Mouse (Mus musculus): ENCODE results near the gene Crlf1. TPM values are rescaled to one million over a fixed set of nuclear protein-coding genes. Genes with fewer than 3 reads are reported as not detected.

Gene Crlf1
- polyA plus RNA-seq, 1 experiment from 2014 or later, result 2.4 TPM

- no peaks in the 10 kb centered on the region for H3K9me3 ChIP-seq (ENCODE audit: control insufficient read depth, low read length)
- peaks cover 12% of the 10 kb centered on the region; the same call in 1 of the 2 replicates for H3K36me3 ChIP-seq (ENCODE audit: control insufficient read depth, insufficient read depth, low read length)
- DNase-seq (ENCODE audit: low spot score), result no peak
- no peak overlapping the region for H3K27ac ChIP-seq (ENCODE audit: low read depth, low read length)
- 0 out of 2 replicates have a peak overlapping the region, but pooled peaks have one; percentile 2 for H3K9ac ChIP-seq (ENCODE audit: low read depth, low read length)
- H3K4me1 ChIP-seq (replicated peaks; ENCODE audit: control insufficient read depth, insufficient read depth, low read length), result peaks cover 5% of the 10 kb centered on the region; the same call in 1 of the 2 replicates
- 96% methylated on average over 3 of the region's 3 CpGs for WGBS
- no peak for ATAC-seq (ENCODE audit: low FRiP score)
- peak overlapping the region; percentile 10; the same call in 1 of the 2 replicates for H3K4me3 ChIP-seq (ENCODE audit: low read depth, low read length)
- H3K27me3 ChIP-seq (ENCODE audit: control insufficient read depth, insufficient read depth, low read length), result no peaks in the 10 kb centered on the region
- H3K4me2 ChIP-seq (replicated peaks; ENCODE audit: low read depth, low read length), result no peak overlapping the region
Observed at GRCm38 (mm10) chr8:70529741-70530161, 36.8 kb downstream of the Crlf1 start.

- 87% methylated on average over 2 of the region's 2 CpGs for WGBS
- H3K36me3 ChIP-seq (ENCODE audit: control insufficient read depth, insufficient read depth, low read length), result peaks cover 12% of the 10 kb centered on the region; the same call in 1 of the 2 replicates
Observed at GRCm38 (mm10) chr8:70530314-70530713, 37.4 kb downstream of the Crlf1 start.

GRCm38 (mm10) chr8:70534281-70534680 lies 41.3 kb downstream of the Crlf1 start:
- Histone ChIP-seq H3K4me2 (replicated peaks; ENCODE audit: low read depth, low read length) (no peak overlapping the region), H3K27ac (ENCODE audit: low read depth, low read length) (no peak overlapping the region), H3K9ac (ENCODE audit: low read depth, low read length) (no peak overlapping the region), H3K9me3 (ENCODE audit: control insufficient read depth, low read length) (no peaks in the 10 kb centered on the region), H3K4me1 (replicated peaks; ENCODE audit: control insufficient read depth, insufficient read depth, low read length) (no peaks in the 10 kb centered on the region), H3K27me3 (ENCODE audit: control insufficient read depth, insufficient read depth, low read length) (no peaks in the 10 kb centered on the region), H3K4me3 (ENCODE audit: low read depth, low read length) (no peak overlapping the region), H3K36me3 (ENCODE audit: control insufficient read depth, insufficient read depth, low read length) (peaks cover 12% of the 10 kb centered on the region; the same call in 1 of the 2 replicates)
- ATAC-seq (ENCODE audit: low FRiP score) (no peak), DNase-seq (ENCODE audit: low spot score) (no peak)
- 95% methylated on average over 12 of the region's 12 CpGs for WGBS

More at GRCm38 (mm10) chr8:70530314-70530713, 37.4 kb downstream of the Crlf1 start:
- H3K4me1 ChIP-seq (replicated peaks; ENCODE audit: control insufficient read depth, insufficient read depth, low read length), result peaks cover 5% of the 10 kb centered on the region; the same call in 1 of the 2 replicates
- H3K4me3 ChIP-seq (ENCODE audit: low read depth, low read length), result no peak overlapping the region
- H3K27ac ChIP-seq (ENCODE audit: low read depth, low read length), result no peak overlapping the region
- no peaks in the 10 kb centered on the region for H3K9me3 ChIP-seq (ENCODE audit: control insufficient read depth, low read length)
- no peak overlapping the region for H3K4me2 ChIP-seq (replicated peaks; ENCODE audit: low read depth, low read length)
- no peak overlapping the region for H3K9ac ChIP-seq (ENCODE audit: low read depth, low read length)
- H3K27me3 ChIP-seq (ENCODE audit: control insufficient read depth, insufficient read depth, low read length), result no peaks in the 10 kb centered on the region
- DNase-seq (ENCODE audit: low spot score) (no peak), ATAC-seq (ENCODE audit: low FRiP score) (no peak)

- H3K36me3 ChIP-seq (ENCODE audit: control insufficient read depth, insufficient read depth, low read length), result peaks cover 9% of the 10 kb centered on the region; the same call in 1 of the 2 replicates
- peaks cover 3% of the 10 kb centered on the region; the same call in 1 of the 2 replicates for H3K4me1 ChIP-seq (replicated peaks; ENCODE audit: control insufficient read depth, insufficient read depth, low read length)
- no peaks in the 10 kb centered on the region for H3K9me3 ChIP-seq (ENCODE audit: control insufficient read depth, low read length)
- no peak overlapping the region for H3K9ac ChIP-seq (ENCODE audit: low read depth, low read length)
- no peak overlapping the region for H3K27ac ChIP-seq (ENCODE audit: low read depth, low read length)
- DNase-seq (ENCODE audit: low spot score), result no peak
- H3K4me2 ChIP-seq (replicated peaks; ENCODE audit: low read depth, low read length), result no peak overlapping the region
- 93% methylated on average over 3 of the region's 3 CpGs for WGBS
- no peak for ATAC-seq (ENCODE audit: low FRiP score)
- no peak overlapping the region for H3K4me3 ChIP-seq (ENCODE audit: low read depth, low read length)
- no peaks in the 10 kb centered on the region for H3K27me3 ChIP-seq (ENCODE audit: control insufficient read depth, insufficient read depth, low read length)
Observed at GRCm38 (mm10) chr8:70535221-70535620, 42.3 kb downstream of the Crlf1 start.

- ATAC-seq (ENCODE audit: low FRiP score) (no peak), DNase-seq (ENCODE audit: low spot score) (no peak)
- 93% methylated on average over 2 of the region's 2 CpGs for WGBS
- Histone ChIP-seq H3K27me3 (ENCODE audit: control insufficient read depth, insufficient read depth, low read length) (no peaks in the 10 kb centered on the region), H3K4me3 (ENCODE audit: low read depth, low read length) (no peak overlapping the region), H3K27ac (ENCODE audit: low read depth, low read length) (no peak overlapping the region), H3K9me3 (ENCODE audit: control insufficient read depth, low read length) (no peaks in the 10 kb centered on the region), H3K9ac (ENCODE audit: low read depth, low read length) (no peak overlapping the region), H3K4me1 (replicated peaks; ENCODE audit: control insufficient read depth, insufficient read depth, low read length) (peaks cover 5% of the 10 kb centered on the region; the same call in 1 of the 2 replicates), H3K36me3 (ENCODE audit: control insufficient read depth, insufficient read depth, low read length) (peaks cover 9% of the 10 kb centered on the region; the same call in 1 of the 2 replicates), H3K4me2 (replicated peaks; ENCODE audit: low read depth, low read length) (no peak overlapping the region)
Observed at GRCm38 (mm10) chr8:70535701-70536100, 42.7 kb downstream of the Crlf1 start.

GRCm38 (mm10) chr8:70538024-70538579 lies 45.1 kb downstream of the Crlf1 start:
- 16% methylated on average over 24 of the region's 24 CpGs for WGBS
- ATAC-seq (ENCODE audit: low FRiP score) (peak; percentile 33), DNase-seq (ENCODE audit: low spot score) (peak; percentile 54)

GRCm38 (mm10) chr8:70538633-70539076 lies 45.7 kb downstream of the Crlf1 start:
- Histone ChIP-seq H3K4me2 (replicated peaks; ENCODE audit: low read depth, low read length) (peak overlapping the region; percentile 91), H3K9me3 (ENCODE audit: control insufficient read depth, low read length) (no peaks in the 10 kb centered on the region), H3K36me3 (ENCODE audit: control insufficient read depth, insufficient read depth, low read length) (peaks cover under 1% of the 10 kb centered on the region; the same call in 1 of the 2 replicates), H3K4me3 (ENCODE audit: low read depth, low read length) (peak overlapping the region; percentile 81), H3K9ac (ENCODE audit: low read depth, low read length) (peak overlapping the region; percentile 43; the same call in 1 of the 2 replicates), H3K27me3 (ENCODE audit: control insufficient read depth, insufficient read depth, low read length) (no peaks in the 10 kb centered on the region), H3K4me1 (replicated peaks; ENCODE audit: control insufficient read depth, insufficient read depth, low read length) (peaks cover 5% of the 10 kb centered on the region; the same call in 1 of the 2 replicates), H3K27ac (ENCODE audit: low read depth, low read length) (peak overlapping the region; percentile 91)
- ATAC-seq (ENCODE audit: low FRiP score) (peak; percentile 81), DNase-seq (ENCODE audit: low spot score) (peak; percentile 100)
- WGBS, result 0% methylated on average over 32 of the region's 32 CpGs

More at GRCm38 (mm10) chr8:70538024-70538579, 45.1 kb downstream of the Crlf1 start:
- Histone ChIP-seq H3K9me3 (ENCODE audit: control insufficient read depth, low read length) (no peaks in the 10 kb centered on the region), H3K9ac (ENCODE audit: low read depth, low read length) (peak overlapping the region; percentile 8; the same call in 1 of the 2 replicates), H3K27me3 (ENCODE audit: control insufficient read depth, insufficient read depth, low read length) (no peaks in the 10 kb centered on the region), H3K36me3 (ENCODE audit: control insufficient read depth, insufficient read depth, low read length) (peaks cover 3% of the 10 kb centered on the region; the same call in 1 of the 2 replicates), H3K27ac (ENCODE audit: low read depth, low read length) (peak overlapping the region; percentile 91), H3K4me2 (replicated peaks; ENCODE audit: low read depth, low read length) (peak overlapping the region; percentile 91), H3K4me1 (replicated peaks; ENCODE audit: control insufficient read depth, insufficient read depth, low read length) (peaks cover 5% of the 10 kb centered on the region; the same call in 1 of the 2 replicates), H3K4me3 (ENCODE audit: low read depth, low read length) (peak overlapping the region; percentile 81)

- DNase-seq (ENCODE audit: low spot score) (peak; percentile 99), ATAC-seq (ENCODE audit: low FRiP score) (peak; percentile 90)
- H3K9ac ChIP-seq (ENCODE audit: low read depth, low read length), result peak within 1 kb of the TSS; percentile 85
- peak within 1 kb of the TSS; percentile 91 for H3K27ac ChIP-seq (ENCODE audit: low read depth, low read length)
- H3K4me3 ChIP-seq (ENCODE audit: low read depth, low read length), result peak within 1 kb of the TSS; percentile 81
- H3K27me3 ChIP-seq (ENCODE audit: control insufficient read depth, insufficient read depth, low read length), result no peaks in the 10 kb centered on the region
- 1% methylated on average over 51 of the region's 58 CpGs for WGBS
- no peaks in the 10 kb centered on the region for H3K9me3 ChIP-seq (ENCODE audit: control insufficient read depth, low read length)
- peaks cover 5% of the 10 kb centered on the region; the same call in 1 of the 2 replicates for H3K4me1 ChIP-seq (replicated peaks; ENCODE audit: control insufficient read depth, insufficient read depth, low read length)
- H3K4me2 ChIP-seq (replicated peaks; ENCODE audit: low read depth, low read length), result peak within 1 kb of the TSS; percentile 91
- no peaks in the 10 kb centered on the region; the same call in 1 of the 2 replicates for H3K36me3 ChIP-seq (ENCODE audit: control insufficient read depth, insufficient read depth, low read length)
Observed at GRCm38 (mm10) chr8:70539077-70539813, 46.3 kb downstream of the Crlf1 start, which contains the start of gene Ell. TSS of gene Ell (plus strand) at chr8:70539457.
